Mouse (Mus musculus): Measurements from ENCODE around the gene Igf1r. TPM values are rescaled to one million over a fixed set of nuclear protein-coding genes. Genes with fewer than 3 reads are reported as not detected.
"Not testable (repeated sequence)": the region's sequence is repeated elsewhere in the genome, so short reads cannot be mapped to it uniquely, and the experiment has no call there.

Igf1r gene
- polyA plus RNA-seq, 1 experiment from 2014 or later: 34.7 TPM

DNA sequence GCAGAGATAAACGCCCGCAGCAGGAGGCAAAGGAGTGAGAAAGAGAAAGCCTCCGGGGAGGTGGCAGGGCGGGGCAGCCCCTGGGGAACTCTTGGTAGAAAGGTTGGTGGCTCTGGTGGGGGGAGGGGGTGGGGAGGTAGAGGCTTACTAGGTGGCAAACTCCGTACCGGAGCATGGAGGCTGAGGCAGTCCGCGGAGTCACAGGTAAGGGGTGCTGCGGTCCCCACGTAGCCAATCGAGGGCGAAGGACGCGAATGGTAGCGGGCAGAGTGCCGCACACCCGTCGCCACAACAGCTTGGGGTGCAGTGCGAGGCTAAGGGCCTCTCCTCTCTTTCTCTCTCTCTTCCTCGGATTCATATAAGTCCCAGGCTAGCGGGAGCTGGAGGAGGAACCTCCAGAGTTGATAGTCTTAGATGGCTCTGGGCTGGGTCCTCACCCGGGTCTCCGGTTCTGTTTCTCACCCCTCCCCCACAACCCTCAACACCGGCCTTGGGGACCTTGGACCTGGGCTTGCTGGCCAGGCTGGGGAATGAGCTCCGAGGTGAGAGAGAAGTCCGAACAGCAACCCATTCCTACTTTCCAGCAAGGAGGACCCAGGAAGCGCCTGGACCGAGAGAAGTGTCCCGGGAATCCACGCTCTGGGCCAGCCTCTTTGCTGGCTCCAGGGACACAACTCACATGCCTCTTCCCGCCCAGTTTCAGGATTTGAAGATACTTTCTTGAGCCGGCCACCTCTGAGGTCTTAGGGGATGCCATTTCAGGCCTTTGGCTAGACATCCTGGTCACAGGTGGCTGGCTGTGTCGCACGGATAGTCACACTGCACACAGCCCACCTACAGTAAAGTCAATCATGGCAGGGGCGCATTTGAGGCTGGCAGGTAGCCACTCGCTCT lies 323.5 kb downstream of the Igf1r start:
- Histone ChIP-seq H3K4me3 (peak overlapping the region; percentile 21), H3K36me3 (no peaks in the 10 kb centered on the region), H3K27ac (no peak overlapping the region), H3K4me2 (replicated peaks) (peak overlapping the region; percentile 66), H3K27me3 (replicated peaks) (peaks cover 17% of the 10 kb centered on the region), H3K9me3 (no peaks in the 10 kb centered on the region), H3K9ac (peak overlapping the region; percentile 40; the same call in 1 of the 2 replicates), H3K4me1 (peaks cover 12% of the 10 kb centered on the region)
- no peak for ATAC-seq (ENCODE audit: low FRiP score, low read depth)
- WGBS: 3% methylated on average over 36 of the region's 36 CpGs

DNA sequence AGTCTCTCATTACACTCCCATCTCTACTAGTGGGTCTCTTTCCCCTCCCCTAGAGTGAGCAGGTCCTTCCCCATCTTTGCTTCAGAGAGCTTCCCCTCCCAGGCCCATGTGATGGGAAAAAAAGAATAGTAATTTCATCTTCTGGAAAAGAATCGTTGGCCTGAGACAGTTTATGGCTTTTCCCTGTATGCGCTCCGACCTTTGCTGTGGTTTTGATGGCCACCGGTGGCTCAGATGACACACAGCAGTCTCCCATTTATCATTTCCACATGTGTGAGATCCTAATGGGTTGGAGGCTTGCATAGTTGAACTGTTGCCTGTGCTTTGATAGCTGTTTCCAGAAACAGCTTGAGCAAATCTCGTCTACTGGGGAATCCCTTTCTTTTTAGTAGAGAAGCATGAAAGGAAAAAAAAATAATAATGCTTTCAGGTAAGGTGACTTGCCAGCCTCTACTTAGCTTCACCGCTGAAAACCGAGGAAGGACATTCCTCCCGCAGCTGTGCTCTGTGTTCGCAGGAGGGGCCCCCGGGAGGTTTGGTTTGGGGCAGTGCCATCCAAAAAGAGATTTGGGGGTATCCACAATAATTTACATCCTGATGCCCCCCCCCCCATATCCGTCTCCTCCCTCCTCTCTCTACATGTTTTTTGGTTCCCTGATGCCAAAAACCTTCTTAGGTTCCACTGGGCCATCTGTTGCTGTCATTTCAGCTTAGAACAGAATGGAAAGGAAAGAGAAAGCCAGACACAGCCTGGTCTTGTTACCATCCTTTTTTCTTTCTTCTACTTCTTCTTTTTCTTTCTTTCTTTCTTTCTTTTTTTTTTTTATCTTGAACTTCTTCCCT lies 324.6 kb downstream of the Igf1r start:
- 26% methylated on average over 11 of the region's 11 CpGs for WGBS
- H3K9ac ChIP-seq: no peak overlapping the region
- no peak for ATAC-seq (ENCODE audit: low FRiP score, low read depth)
- no peak overlapping the region for H3K4me2 ChIP-seq (replicated peaks)
- H3K36me3 ChIP-seq: no peaks in the 10 kb centered on the region
- H3K4me3 ChIP-seq: no peak overlapping the region
- peaks cover 12% of the 10 kb centered on the region for H3K4me1 ChIP-seq
- H3K27me3 ChIP-seq (replicated peaks): peaks cover 17% of the 10 kb centered on the region
- H3K27ac ChIP-seq: no peak overlapping the region
- no peaks in the 10 kb centered on the region for H3K9me3 ChIP-seq

DNA sequence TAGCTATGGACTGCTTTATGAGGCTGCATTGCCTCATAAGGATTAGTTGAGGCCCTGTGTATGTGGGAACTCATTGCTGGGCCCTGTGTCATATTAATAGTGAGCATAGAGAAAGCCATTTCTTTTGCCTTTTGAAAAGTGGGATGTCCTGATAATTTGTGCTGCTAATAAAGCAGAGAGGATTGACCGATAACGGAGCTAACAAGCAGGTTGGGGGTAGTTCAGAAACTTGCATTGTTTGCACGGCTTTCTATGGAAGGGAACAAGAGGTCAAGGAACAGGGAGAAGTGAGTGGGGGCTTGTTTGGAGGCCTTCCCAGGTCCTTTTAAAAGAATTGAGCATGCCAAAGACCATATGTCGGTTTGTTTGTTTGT lies 325.3 kb downstream of the Igf1r start:
- H3K9ac ChIP-seq: no peak overlapping the region
- H3K9me3 ChIP-seq: no peaks in the 10 kb centered on the region
- no peak overlapping the region for H3K4me2 ChIP-seq (replicated peaks)
- peaks cover 12% of the 10 kb centered on the region for H3K4me1 ChIP-seq
- no peak for ATAC-seq (ENCODE audit: low FRiP score, low read depth)
- no peak overlapping the region for H3K4me3 ChIP-seq
- H3K27ac ChIP-seq: no peak overlapping the region
- H3K27me3 ChIP-seq (replicated peaks): peaks cover 17% of the 10 kb centered on the region
- H3K36me3 ChIP-seq: no peaks in the 10 kb centered on the region
- WGBS: 59% methylated on average over 4 of the region's 4 CpGs

DNA sequence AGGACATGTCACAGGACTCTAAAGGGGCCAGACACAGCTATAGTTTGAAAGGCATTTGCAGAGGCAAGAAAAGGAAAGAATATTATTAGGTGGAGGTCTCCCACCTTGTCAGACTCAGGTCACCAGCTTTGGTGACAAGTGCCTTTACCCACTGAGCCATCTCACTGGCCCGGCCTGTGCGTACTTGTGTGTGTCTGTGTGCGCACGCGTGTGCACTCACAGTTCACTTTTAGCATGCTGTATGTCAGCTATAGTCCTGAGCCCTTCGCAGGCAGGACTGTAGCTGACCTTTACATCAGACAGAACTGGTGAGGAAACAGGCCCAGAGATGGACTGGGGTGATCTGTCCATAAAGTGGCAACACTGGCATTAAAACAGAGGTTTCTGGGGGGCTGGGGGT lies 325.8 kb downstream of the Igf1r start:
- no peaks in the 10 kb centered on the region for H3K9me3 ChIP-seq
- H3K36me3 ChIP-seq: no peaks in the 10 kb centered on the region
- H3K27ac ChIP-seq: no peak overlapping the region
- H3K4me3 ChIP-seq: no peak overlapping the region
- H3K4me2 ChIP-seq (replicated peaks): no peak overlapping the region
- ATAC-seq (ENCODE audit: low FRiP score, low read depth): no peak
- 91% methylated on average over 6 of the region's 6 CpGs for WGBS
- peaks cover 17% of the 10 kb centered on the region for H3K27me3 ChIP-seq (replicated peaks)
- no peak overlapping the region for H3K9ac ChIP-seq
- H3K4me1 ChIP-seq: peaks cover 12% of the 10 kb centered on the region

DNA sequence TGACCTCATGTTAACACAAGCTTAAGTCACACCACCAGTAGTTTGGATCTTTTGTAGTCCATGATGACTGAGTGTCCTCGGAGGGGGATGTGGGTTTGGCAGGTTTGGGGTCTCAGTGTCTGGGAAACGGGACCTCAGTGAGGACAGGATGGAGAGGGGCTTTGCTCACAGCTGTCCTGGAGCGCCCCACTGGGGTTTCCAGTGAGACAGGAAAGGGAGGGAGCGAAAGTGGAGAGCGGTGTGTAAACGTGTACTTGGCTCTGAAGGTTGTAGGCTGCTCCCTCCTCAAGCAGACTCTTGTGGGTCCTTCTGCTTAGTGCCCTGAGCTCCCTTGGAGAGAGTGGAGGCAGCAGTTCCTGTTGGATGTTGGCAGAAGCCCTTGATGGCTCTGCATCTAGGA lies 326.3 kb downstream of the Igf1r start:
- Histone ChIP-seq H3K4me1 (peaks cover 12% of the 10 kb centered on the region), H3K27me3 (replicated peaks) (peaks cover 17% of the 10 kb centered on the region), H3K9ac (no peak overlapping the region), H3K4me3 (no peak overlapping the region), H3K36me3 (no peaks in the 10 kb centered on the region), H3K27ac (no peak overlapping the region), H3K4me2 (replicated peaks) (no peak overlapping the region), H3K9me3 (no peaks in the 10 kb centered on the region)
- no peak for ATAC-seq (ENCODE audit: low FRiP score, low read depth)
- WGBS: 77% methylated on average over 6 of the region's 6 CpGs

DNA sequence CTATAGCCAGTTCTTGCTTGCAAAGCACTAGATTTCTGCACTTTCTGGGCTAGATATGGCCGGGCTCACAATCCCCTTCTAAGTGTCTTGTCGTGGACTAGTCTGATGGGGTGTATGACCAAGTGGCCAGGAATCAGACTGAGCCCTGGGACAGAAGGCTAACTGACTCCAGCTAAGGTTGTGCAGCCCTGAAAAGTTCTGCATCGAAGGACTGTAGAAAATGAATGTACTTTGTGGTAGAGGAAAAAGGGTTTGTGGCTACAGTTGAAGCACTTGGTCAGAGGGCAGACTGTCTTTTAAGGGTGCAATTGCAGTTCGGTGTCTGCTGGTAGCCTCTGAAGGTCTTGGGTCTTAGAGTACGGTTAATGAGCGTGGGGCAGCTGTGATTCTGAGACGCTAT lies 326.9 kb downstream of the Igf1r start:
- Histone ChIP-seq H3K27me3 (replicated peaks) (peaks cover 17% of the 10 kb centered on the region), H3K4me1 (peaks cover 12% of the 10 kb centered on the region), H3K36me3 (no peaks in the 10 kb centered on the region), H3K4me2 (replicated peaks) (no peak overlapping the region), H3K4me3 (no peak overlapping the region), H3K9me3 (no peaks in the 10 kb centered on the region), H3K9ac (no peak overlapping the region), H3K27ac (no peak overlapping the region)
- WGBS: 93% methylated on average over 7 of the region's 7 CpGs
- no peak for ATAC-seq (ENCODE audit: low FRiP score, low read depth)

DNA sequence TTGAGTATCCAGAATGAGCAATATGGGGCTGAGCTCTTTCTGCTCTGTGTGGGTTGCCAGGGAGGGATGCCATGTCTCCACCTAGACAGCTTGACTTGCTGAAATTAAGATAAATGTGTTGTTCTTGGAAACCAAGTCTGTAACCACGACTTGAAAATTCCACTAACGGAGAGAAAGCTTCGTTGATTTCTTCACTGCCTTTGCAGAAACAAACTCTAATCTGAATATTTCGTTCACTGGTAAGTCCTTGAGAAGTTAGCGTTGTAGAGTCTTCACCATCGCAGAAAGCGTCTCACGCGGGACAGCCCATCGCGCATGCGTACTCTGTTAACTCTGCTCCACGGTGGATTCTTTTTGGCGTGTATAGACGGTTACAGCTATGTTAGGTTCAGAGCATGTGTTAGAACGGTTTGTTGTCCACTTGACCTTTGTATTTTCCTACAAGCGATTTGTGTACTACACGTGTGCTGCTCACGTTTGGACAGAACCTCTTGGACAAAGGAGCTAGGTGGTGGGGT lies 327.8 kb downstream of the Igf1r start:
- no peak overlapping the region for H3K9ac ChIP-seq
- 92% methylated on average over 19 of the region's 19 CpGs for WGBS
- no peaks in the 10 kb centered on the region for H3K9me3 ChIP-seq
- H3K36me3 ChIP-seq: no peaks in the 10 kb centered on the region
- H3K27ac ChIP-seq: no peak overlapping the region
- no peak for ATAC-seq (ENCODE audit: low FRiP score, low read depth)
- H3K4me2 ChIP-seq (replicated peaks): no peak overlapping the region
- no peak overlapping the region for H3K4me3 ChIP-seq
- peaks cover 12% of the 10 kb centered on the region for H3K27me3 ChIP-seq (replicated peaks)
- peaks cover 12% of the 10 kb centered on the region for H3K4me1 ChIP-seq

DNA sequence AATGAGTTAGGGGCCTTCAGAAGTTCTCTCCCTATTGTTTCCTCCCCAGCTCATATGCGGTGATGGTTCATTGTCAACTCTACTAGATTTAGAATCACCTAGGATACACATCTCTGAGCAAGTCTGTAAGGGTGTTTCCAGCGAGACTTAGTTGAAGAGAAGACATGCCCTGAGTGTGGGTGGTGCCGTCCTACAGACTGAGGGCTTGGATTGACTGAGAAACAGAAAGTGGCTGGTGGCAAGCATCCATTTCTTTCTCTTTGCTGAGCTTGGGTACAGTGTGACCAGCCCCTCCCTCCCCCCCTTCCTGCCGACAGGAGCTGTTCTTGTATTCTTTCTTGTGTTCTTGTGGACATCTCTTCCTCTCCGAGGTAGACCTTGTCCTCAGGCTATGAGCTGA lies 328.7 kb downstream of the Igf1r start:
- peaks cover 5% of the 10 kb centered on the region for H3K4me1 ChIP-seq
- peaks cover 5% of the 10 kb centered on the region for H3K27me3 ChIP-seq (replicated peaks)
- no peak overlapping the region for H3K9ac ChIP-seq
- no peak overlapping the region for H3K27ac ChIP-seq
- no peak overlapping the region for H3K4me3 ChIP-seq
- ATAC-seq (ENCODE audit: low FRiP score, low read depth): no peak
- no peaks in the 10 kb centered on the region for H3K36me3 ChIP-seq
- WGBS: 77% methylated on average over 5 of the region's 5 CpGs
- no peaks in the 10 kb centered on the region for H3K9me3 ChIP-seq
- H3K4me2 ChIP-seq (replicated peaks): no peak overlapping the region

DNA sequence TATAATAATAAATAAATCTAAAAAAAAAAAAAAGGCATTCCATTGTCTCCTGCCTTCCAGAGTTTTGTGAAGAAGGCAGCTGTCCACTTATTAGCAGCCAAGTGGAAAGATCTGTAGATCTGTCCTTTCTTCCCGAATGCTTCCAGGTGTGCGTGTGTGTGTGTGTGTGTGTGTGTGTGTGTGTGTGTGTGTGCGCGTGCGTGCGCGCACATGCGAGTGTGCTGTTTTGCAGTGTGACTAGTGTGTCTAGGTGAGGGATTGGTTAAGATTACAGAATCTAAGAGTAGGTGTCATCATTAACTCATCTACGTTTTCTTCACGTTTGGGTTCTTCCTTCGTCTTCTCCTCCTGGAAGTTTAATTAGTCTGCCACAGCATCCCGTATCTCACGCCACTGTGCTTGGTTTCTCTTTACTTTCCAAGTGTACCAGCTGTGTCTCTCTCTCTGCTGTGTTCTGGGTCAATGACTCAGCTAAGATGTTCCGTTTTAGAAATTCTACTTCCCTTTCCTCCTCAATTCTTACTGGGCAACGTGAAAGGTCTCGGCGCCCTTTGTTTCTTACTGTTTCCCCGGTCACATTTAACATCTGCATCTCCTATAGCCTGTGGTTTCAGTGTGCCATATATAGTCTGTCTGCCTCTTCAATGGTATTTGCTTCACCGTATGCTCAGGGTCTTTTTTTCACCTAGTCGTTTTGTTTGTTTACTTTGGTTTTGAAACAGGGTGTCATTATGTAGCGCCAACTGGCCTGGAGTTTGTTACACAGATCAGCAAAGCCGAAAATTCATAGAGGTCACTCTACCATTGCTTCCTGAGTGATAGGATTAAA lies 329.9 kb downstream of the Igf1r start:
- no peak for ATAC-seq (ENCODE audit: low FRiP score, low read depth)
- Histone ChIP-seq H3K9me3 (no peaks in the 10 kb centered on the region), H3K27ac (no peak overlapping the region), H3K27me3 (replicated peaks) (no peaks in the 10 kb centered on the region), H3K36me3 (no peaks in the 10 kb centered on the region), H3K4me2 (replicated peaks) (no peak overlapping the region), H3K4me3 (no peak overlapping the region), H3K9ac (no peak overlapping the region), H3K4me1 (no peaks in the 10 kb centered on the region)
- 88% methylated on average over 22 of the region's 22 CpGs for WGBS

DNA sequence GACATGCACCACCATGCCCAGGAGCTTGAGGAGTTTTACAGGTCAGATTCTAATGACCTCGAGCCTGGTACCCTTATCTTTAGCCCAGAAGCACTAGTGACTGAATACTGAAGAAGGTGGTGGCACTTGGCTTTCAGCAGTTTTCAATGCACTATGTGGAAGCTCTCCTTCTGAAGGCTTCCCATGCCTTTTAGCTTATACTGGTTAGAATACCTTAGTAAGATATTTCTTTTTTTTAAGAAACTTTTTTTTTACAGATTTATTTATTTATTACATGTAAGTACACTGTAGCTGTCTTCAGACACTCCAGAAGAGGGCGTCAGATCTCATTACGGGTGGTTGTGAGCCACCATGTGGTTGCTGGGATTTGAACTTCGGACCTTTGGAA lies 330.5 kb downstream of the Igf1r start:
- H3K36me3 ChIP-seq; H3K27me3 ChIP-seq (replicated peaks); H3K9me3 ChIP-seq; H3K4me3 ChIP-seq; H3K4me2 ChIP-seq (replicated peaks); H3K27ac ChIP-seq; H3K4me1 ChIP-seq; ATAC-seq (ENCODE audit: low FRiP score, low read depth); H3K9ac ChIP-seq: not testable (repeated sequence)
- WGBS: 88% methylated on average over 4 of the region's 4 CpGs
